Mouse (Mus musculus) limb, embryonic 11.5 days (tissue): ENCODE measurements around the gene Etl4. TPM values are rescaled to one million over a fixed set of nuclear protein-coding genes. Genes with fewer than 3 reads are reported as not detected.

ENCODE experiments used
- ATAC-seq: fragments of 200-750 bp; cut with Nextera tagmentation; 2 replicates; pipeline ENCODE4 v1.8.0; 2017; ENCODE audit warnings: low read depth; ENCODE audit not compliant: insufficient number of reproducible peaks, low FRiP score, low TSS enrichment
- DNase-seq: peaks from one replicate; pipeline ENCODE4 v3.0.0-alpha.2; 2015; ENCODE audit warnings: low spot score
- H3K27ac ChIP-seq: fragments of 300-500 bp; sonication (generic); replicated peaks from 2 replicates; pipeline ENCODE4 v1.5.1; 2014; ENCODE audit warnings: low read depth, mild to moderate bottlenecking, low read length
- H3K27me3 ChIP-seq: fragments of 300-500 bp; sonication (generic); 2 replicates; pipeline ENCODE4 v1.6.1; 2014; ENCODE audit warnings: mild to moderate bottlenecking, low read length, mixed read lengths; ENCODE audit not compliant: control insufficient read depth, insufficient read depth
- H3K36me3 ChIP-seq: fragments of 300-500 bp; sonication (generic); 2 replicates; pipeline ENCODE4 v1.6.1; 2014; ENCODE audit warnings: mild to moderate bottlenecking, low read length, moderate library complexity, mixed read lengths; ENCODE audit not compliant: control insufficient read depth, insufficient read depth
- H3K4me1 ChIP-seq: fragments of 300-500 bp; sonication (generic); 2 replicates; pipeline ENCODE4 v1.6.1; 2014; ENCODE audit warnings: low read length, mixed read lengths; ENCODE audit not compliant: control insufficient read depth, insufficient read depth
- H3K4me2 ChIP-seq: fragments of 300-500 bp; sonication (generic); 2 replicates; pipeline ENCODE4 v1.6.1; 2014; ENCODE audit warnings: low read depth, mild to moderate bottlenecking, moderate library complexity; ENCODE audit not compliant: severe bottlenecking
- H3K4me3 ChIP-seq: fragments of 300-500 bp; sonication (generic); 2 replicates; pipeline ENCODE4 v1.5.1; 2014; ENCODE audit warnings: low read depth, low read length
- H3K9ac ChIP-seq: fragments of 300-500 bp; sonication (generic); 2 replicates; pipeline ENCODE4 v1.6.1; 2014; ENCODE audit warnings: mild to moderate bottlenecking, low read length
- H3K9me3 ChIP-seq: fragments of 300-500 bp; sonication (generic); 2 replicates; pipeline ENCODE4 v1.6.1; 2016; ENCODE audit warnings: low read length; ENCODE audit not compliant: control insufficient read depth
- WGBS: fragments of 180-500 bp; shearing (Covaris S2); extraction: QIAGEN DNeasy Blood & Tissue Kit; methylation state at CpG from one replicate; pipeline ENCODE4 v1.1.7; 2014; 5-methylcytosine and 5-hydroxymethylcytosine counted together
- polyA plus RNA-seq: library from polyadenylated mRNA; unstranded; fragments of >200 nt; fragmentation: Nextera tagmentation; extraction: Ambion mirVana; gene quantifications from 2 replicates; pipeline ENCODE4 v1.2.1, GENCODE M21; 2014

Etl4 gene
- polyA plus RNA-seq, 1 experiment from 2014 or later, result 13.5 TPM

- no peak overlapping the region for H3K4me2 ChIP-seq
- DNase-seq (no peak), ATAC-seq (no peak)
- no peaks in the 10 kb centered on the region for H3K27me3 ChIP-seq
- no peaks in the 10 kb centered on the region for H3K4me1 ChIP-seq
- H3K9me3 ChIP-seq, result no peaks in the 10 kb centered on the region
- H3K9ac ChIP-seq, result no peak overlapping the region
- H3K36me3 ChIP-seq, result no peaks in the 10 kb centered on the region
- no peak overlapping the region for H3K4me3 ChIP-seq
- WGBS, result 91% methylated on average over 2 of the region's 2 CpGs
- H3K27ac ChIP-seq, result no peak overlapping the region
Measured at GRCm38 (mm10) chr2:20493806-20494205, 584.2 kb downstream of the Etl4 start.

GRCm38 (mm10) chr2:20494666-20495065 lies 585.1 kb downstream of the Etl4 start:
- no peak overlapping the region for H3K9ac ChIP-seq
- H3K27me3 ChIP-seq, result no peaks in the 10 kb centered on the region
- H3K4me3 ChIP-seq, result no peak overlapping the region
- ATAC-seq, result no peak
- H3K4me1 ChIP-seq, result no peaks in the 10 kb centered on the region
- no peak overlapping the region for H3K27ac ChIP-seq
- DNase-seq, result peak; percentile 79
- H3K9me3 ChIP-seq, result no peaks in the 10 kb centered on the region
- H3K36me3 ChIP-seq, result no peaks in the 10 kb centered on the region
- 30% methylated on average over 3 of the region's 3 CpGs for WGBS
- no peak overlapping the region for H3K4me2 ChIP-seq

DNA sequence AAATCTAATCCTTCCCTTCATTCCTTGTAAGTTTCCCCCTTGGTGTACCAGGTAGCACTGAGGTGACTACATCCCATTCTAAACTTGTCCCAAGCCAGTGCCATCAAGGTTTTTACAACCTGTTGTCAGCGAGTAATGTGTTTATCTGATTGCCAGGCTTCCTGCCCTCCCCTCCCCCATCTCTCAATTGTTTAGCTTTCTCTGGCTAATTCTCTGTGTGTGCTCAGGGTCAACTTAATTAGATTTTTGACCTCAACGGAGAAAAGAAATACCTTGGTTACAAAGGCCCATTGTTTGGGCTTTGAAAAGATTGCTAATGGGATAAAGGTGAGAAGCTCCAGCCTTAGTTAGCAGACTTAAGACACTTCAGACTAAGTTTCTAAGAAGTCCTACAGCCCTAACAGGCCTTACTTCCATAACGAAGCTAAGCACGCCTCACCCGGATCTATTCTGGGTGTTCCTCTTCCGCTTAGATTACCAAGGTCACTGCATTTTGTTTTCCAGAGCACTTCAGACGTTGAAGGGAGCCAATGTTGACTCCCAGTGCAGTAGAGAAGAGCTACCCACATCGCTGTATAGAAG lies 586.7 kb downstream of the Etl4 start:
- 0 out of 2 replicates have a peak, but pooled peaks cover 2% of the 10 kb centered on the region for H3K9me3 ChIP-seq
- H3K27me3 ChIP-seq, result no peaks in the 10 kb centered on the region
- no peak overlapping the region for H3K9ac ChIP-seq
- no peak overlapping the region for H3K4me2 ChIP-seq
- no peaks in the 10 kb centered on the region for H3K36me3 ChIP-seq
- H3K27ac ChIP-seq, result no peak overlapping the region
- no peaks in the 10 kb centered on the region for H3K4me1 ChIP-seq
- H3K4me3 ChIP-seq, result no peak overlapping the region
- ATAC-seq (no peak), DNase-seq (no peak)
- 61% methylated on average over 8 of the region's 8 CpGs for WGBS

- H3K9ac ChIP-seq, result no peak overlapping the region
- no peak overlapping the region for H3K27ac ChIP-seq
- H3K4me1 ChIP-seq, result no peaks in the 10 kb centered on the region
- DNase-seq (no peak), ATAC-seq (no peak)
- no peak overlapping the region for H3K4me2 ChIP-seq
- no peaks in the 10 kb centered on the region for H3K36me3 ChIP-seq
- H3K9me3 ChIP-seq, result no peaks in the 10 kb centered on the region
- H3K4me3 ChIP-seq, result no peak overlapping the region
- no peaks in the 10 kb centered on the region for H3K27me3 ChIP-seq
- WGBS, result 65% methylated on average over 6 of the region's 6 CpGs
Measured at GRCm38 (mm10) chr2:20507832-20508723, 598.5 kb downstream of the Etl4 start.

DNA sequence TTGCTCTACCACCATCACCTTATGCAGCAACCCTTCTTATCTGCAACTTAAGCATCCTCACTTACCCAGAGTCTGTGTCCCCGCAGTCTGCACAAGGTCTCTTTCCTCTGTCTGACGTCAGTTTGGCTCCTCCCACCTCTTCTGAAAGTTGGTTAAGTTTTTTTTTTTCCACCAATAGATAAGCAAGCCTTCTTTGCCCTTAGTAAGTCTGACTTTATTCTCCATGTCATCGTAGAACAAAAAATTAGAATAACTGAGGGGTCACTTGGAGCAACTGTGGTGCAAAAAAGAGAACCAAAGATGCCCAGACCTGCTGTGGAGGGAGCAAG lies 599.1 kb downstream of the Etl4 start:
- H3K9me3 ChIP-seq, result no peaks in the 10 kb centered on the region
- no peak overlapping the region for H3K4me3 ChIP-seq
- WGBS, result 75% methylated on average over 3 of the region's 3 CpGs
- no peak overlapping the region for H3K9ac ChIP-seq
- H3K27me3 ChIP-seq, result no peaks in the 10 kb centered on the region
- no peaks in the 10 kb centered on the region for H3K4me1 ChIP-seq
- no peak overlapping the region for H3K27ac ChIP-seq
- ATAC-seq, result no peak
- no peak overlapping the region for H3K4me2 ChIP-seq
- H3K36me3 ChIP-seq, result no peaks in the 10 kb centered on the region
- no peak for DNase-seq

DNA sequence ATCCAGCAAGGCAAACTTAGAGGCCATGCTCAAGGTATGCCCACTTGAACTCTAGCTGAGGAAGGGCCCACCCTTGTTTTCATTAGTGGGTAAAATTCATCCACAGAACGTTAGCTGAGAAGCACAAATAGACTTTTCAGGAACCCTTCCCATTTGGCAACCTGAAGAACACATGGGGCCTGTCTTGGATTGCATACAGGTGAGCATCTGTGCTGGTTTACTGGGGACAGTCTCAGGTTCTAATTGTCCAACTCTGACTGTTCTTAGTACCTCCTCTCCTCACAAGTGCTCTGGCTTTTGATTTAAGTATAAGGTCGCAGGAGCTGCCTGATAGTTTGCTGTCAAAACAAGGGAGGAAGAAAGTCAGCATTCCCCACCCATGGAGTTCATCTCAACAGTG lies 600.5 kb downstream of the Etl4 start:
- no peaks in the 10 kb centered on the region for H3K9me3 ChIP-seq
- no peaks in the 10 kb centered on the region for H3K4me1 ChIP-seq
- DNase-seq (no peak), ATAC-seq (no peak)
- no peak overlapping the region for H3K9ac ChIP-seq
- H3K4me2 ChIP-seq, result no peak overlapping the region
- H3K36me3 ChIP-seq, result no peaks in the 10 kb centered on the region
- no peak overlapping the region for H3K27ac ChIP-seq
- H3K27me3 ChIP-seq, result no peaks in the 10 kb centered on the region
- 67% methylated on average over 2 of the region's 2 CpGs for WGBS
- H3K4me3 ChIP-seq, result no peak overlapping the region

DNA sequence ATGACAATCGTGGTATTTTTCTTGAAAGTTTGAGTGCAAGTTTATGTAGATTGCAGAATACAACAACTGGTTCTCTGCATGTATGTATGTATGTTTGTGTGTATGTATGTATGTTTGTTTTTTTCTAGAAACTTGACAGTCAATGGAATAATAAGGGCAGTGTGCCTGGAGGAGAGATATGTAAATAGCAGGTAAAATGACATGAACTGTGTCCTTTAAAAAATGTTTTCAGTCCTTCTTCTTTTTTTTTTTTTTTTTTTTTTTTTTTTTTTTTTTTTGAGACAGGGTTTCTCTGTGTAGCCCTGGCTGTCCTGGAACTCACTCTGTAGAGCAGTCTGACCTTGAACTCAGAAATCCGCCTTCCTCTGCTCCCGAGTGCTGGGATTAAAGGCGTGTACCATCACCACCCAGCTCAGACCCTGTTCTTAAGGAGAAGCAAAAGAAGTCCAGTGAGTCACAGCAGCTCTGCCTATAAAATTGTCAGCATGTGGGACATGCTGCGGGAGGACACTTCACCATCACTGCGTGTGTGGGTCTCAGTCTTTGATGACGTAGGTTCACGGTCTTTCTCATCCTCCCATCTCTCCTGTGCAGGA lies 606.8 kb downstream of the Etl4 start:
- 89% methylated on average over 8 of the region's 8 CpGs for WGBS
- H3K36me3 ChIP-seq, result no peaks in the 10 kb centered on the region
- no peak for DNase-seq
- H3K9me3 ChIP-seq, result no peaks in the 10 kb centered on the region
- no peaks in the 10 kb centered on the region for H3K4me1 ChIP-seq
- no peak overlapping the region for H3K9ac ChIP-seq
- no peak overlapping the region for H3K4me3 ChIP-seq
- H3K27ac ChIP-seq, result no peak overlapping the region
- no peak overlapping the region for H3K4me2 ChIP-seq
- ATAC-seq, result no peak
- H3K27me3 ChIP-seq, result no peaks in the 10 kb centered on the region

GRCm38 (mm10) chr2:20517853-20518252 lies 608.3 kb downstream of the Etl4 start:
- Histone ChIP-seq H3K36me3 (no peaks in the 10 kb centered on the region), H3K4me1 (no peaks in the 10 kb centered on the region), H3K27me3 (no peaks in the 10 kb centered on the region), H3K4me3 (no peak overlapping the region), H3K9ac (no peak overlapping the region), H3K9me3 (no peaks in the 10 kb centered on the region), H3K4me2 (no peak overlapping the region), H3K27ac (no peak overlapping the region)
- 86% methylated on average over 2 of the region's 2 CpGs for WGBS
- ATAC-seq (no peak), DNase-seq (no peak)
